Mouse (Mus musculus): Measurements from ENCODE around the gene Ptprd. TPM values are rescaled to one million over a fixed set of nuclear protein-coding genes. Genes with fewer than 3 reads are reported as not detected.

Gene Ptprd
- polyA plus RNA-seq, 1 experiment from 2014 or later, result 5.6 TPM

DNA sequence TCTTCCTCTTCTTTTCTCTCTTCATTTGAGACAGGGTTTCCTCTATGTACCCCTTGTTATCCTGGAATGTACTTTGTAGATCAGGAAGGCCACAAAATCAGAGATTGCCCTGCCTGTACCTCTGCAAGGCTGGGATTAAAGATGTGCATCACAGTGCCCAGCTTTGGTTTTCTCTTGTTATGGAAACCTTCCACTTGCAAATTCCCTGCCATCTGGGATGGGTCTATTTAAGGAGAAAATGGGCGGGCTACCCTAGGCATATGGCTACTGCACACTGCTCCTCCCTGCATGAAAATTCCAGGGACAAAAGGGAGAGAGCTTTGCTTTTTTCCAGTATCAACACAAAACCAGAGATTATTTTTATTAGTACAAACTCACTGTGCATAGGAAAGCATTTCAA is 2036.7 kb downstream of the Ptprd start:
- Histone ChIP-seq H3K9me3 (ENCODE audit: control insufficient read depth, low read length) (no peaks in the 10 kb centered on the region), H3K36me3 (ENCODE audit: control insufficient read depth, insufficient read depth, low read length) (no peaks in the 10 kb centered on the region), H3K4me1 (replicated peaks; ENCODE audit: control insufficient read depth, insufficient read depth) (no peaks in the 10 kb centered on the region), H3K27me3 (ENCODE audit: control insufficient read depth, insufficient read depth, low read length) (no peaks in the 10 kb centered on the region), H3K9ac (ENCODE audit: low read length) (no peak overlapping the region), H3K27ac (replicated peaks) (no peak overlapping the region), H3K4me2 (replicated peaks; ENCODE audit: low read depth) (no peak overlapping the region), H3K4me3 (ENCODE audit: low read depth, low read length) (no peak overlapping the region)
- no peak for ATAC-seq (ENCODE audit: low FRiP score, low TSS enrichment)
- DNase-seq (ENCODE audit: low spot score), result no peak
- TF ChIP-seq EP300 (optimal IDR thresholded peaks at IDR 0.05) (no peak), CTCF (IDR thresholded peaks at IDR 0.05; ENCODE audit: low read depth) (no peak)
- WGBS, result 96% methylated on average over 1 of the region's 1 CpGs

- WGBS, result 43% methylated on average over 1 of the region's 1 CpGs
Observed at GRCm38 (mm10) chr4:76155750-76156149, 2056.0 kb downstream of the Ptprd start.

GRCm38 (mm10) chr4:76154190-76154589 is 2057.6 kb downstream of the Ptprd start:
- Histone ChIP-seq H3K9ac (ENCODE audit: low read length) (no peak overlapping the region), H3K4me1 (replicated peaks; ENCODE audit: control insufficient read depth, insufficient read depth) (no peaks in the 10 kb centered on the region), H3K4me2 (replicated peaks; ENCODE audit: low read depth) (no peak overlapping the region), H3K4me3 (ENCODE audit: low read depth, low read length) (no peak overlapping the region), H3K27ac (replicated peaks) (no peak overlapping the region), H3K27me3 (ENCODE audit: control insufficient read depth, insufficient read depth, low read length) (no peaks in the 10 kb centered on the region), H3K36me3 (ENCODE audit: control insufficient read depth, insufficient read depth, low read length) (no peaks in the 10 kb centered on the region), H3K9me3 (ENCODE audit: control insufficient read depth, low read length) (no peaks in the 10 kb centered on the region)
- WGBS, result 59% methylated on average over 2 of the region's 2 CpGs
- TF ChIP-seq CTCF (IDR thresholded peaks at IDR 0.05; ENCODE audit: low read depth) (no peak), EP300 (optimal IDR thresholded peaks at IDR 0.05) (no peak)
- DNase-seq (ENCODE audit: low spot score) (no peak), ATAC-seq (ENCODE audit: low FRiP score, low TSS enrichment) (no peak)

More at GRCm38 (mm10) chr4:76155750-76156149, 2056.0 kb downstream of the Ptprd start:
- ATAC-seq (ENCODE audit: low FRiP score, low TSS enrichment) (no peak), DNase-seq (ENCODE audit: low spot score) (no peak)
- H3K27ac ChIP-seq (replicated peaks), result no peak overlapping the region
- TF ChIP-seq CTCF (IDR thresholded peaks at IDR 0.05; ENCODE audit: low read depth) (no peak), EP300 (optimal IDR thresholded peaks at IDR 0.05) (no peak)
- H3K27me3 ChIP-seq (ENCODE audit: control insufficient read depth, insufficient read depth, low read length), result no peaks in the 10 kb centered on the region
- no peaks in the 10 kb centered on the region for H3K36me3 ChIP-seq (ENCODE audit: control insufficient read depth, insufficient read depth, low read length)
- no peaks in the 10 kb centered on the region for H3K9me3 ChIP-seq (ENCODE audit: control insufficient read depth, low read length)
- H3K4me2 ChIP-seq (replicated peaks; ENCODE audit: low read depth), result no peak overlapping the region
- no peak overlapping the region for H3K4me3 ChIP-seq (ENCODE audit: low read depth, low read length)
- H3K9ac ChIP-seq (ENCODE audit: low read length), result no peak overlapping the region
- H3K4me1 ChIP-seq (replicated peaks; ENCODE audit: control insufficient read depth, insufficient read depth), result no peaks in the 10 kb centered on the region

DNA sequence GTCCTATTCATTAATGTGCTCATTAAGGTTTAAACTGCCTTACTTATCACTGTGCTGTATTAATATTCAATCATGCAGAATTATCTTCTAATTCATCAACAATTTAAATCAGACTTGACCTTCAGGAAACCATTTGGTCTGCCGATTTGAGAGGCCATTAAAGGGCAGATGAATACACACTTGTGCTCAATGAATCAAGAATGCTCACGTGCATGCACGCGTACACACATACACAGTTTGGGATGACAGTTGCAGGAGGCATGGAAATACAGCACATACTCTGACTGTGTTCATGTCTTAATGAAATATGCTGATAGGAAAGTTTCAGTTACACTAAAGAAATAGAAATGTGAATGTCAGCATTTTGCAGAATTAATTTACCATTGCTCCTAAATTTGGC is 2066.8 kb downstream of the Ptprd start:
- no peak overlapping the region for H3K27ac ChIP-seq (replicated peaks)
- H3K4me3 ChIP-seq (ENCODE audit: low read depth, low read length), result no peak overlapping the region

GRCm38 (mm10) chr4:76144333-76144732 is 2067.4 kb downstream of the Ptprd start:
- WGBS, result 71% methylated on average over 2 of the region's 2 CpGs
- TF ChIP-seq EP300 (optimal IDR thresholded peaks at IDR 0.05), result no peak
- no peak for TF ChIP-seq CTCF (IDR thresholded peaks at IDR 0.05; ENCODE audit: low read depth)

More for the DNA sequence above, 2066.8 kb downstream of the Ptprd start:
- Histone ChIP-seq H3K4me2 (replicated peaks; ENCODE audit: low read depth) (no peak overlapping the region), H3K9me3 (ENCODE audit: control insufficient read depth, low read length) (no peaks in the 10 kb centered on the region), H3K4me1 (replicated peaks; ENCODE audit: control insufficient read depth, insufficient read depth) (no peaks in the 10 kb centered on the region), H3K27me3 (ENCODE audit: control insufficient read depth, insufficient read depth, low read length) (no peaks in the 10 kb centered on the region), H3K36me3 (ENCODE audit: control insufficient read depth, insufficient read depth, low read length) (no peaks in the 10 kb centered on the region), H3K9ac (ENCODE audit: low read length) (no peak overlapping the region)
- TF ChIP-seq EP300 (optimal IDR thresholded peaks at IDR 0.05) (no peak), CTCF (IDR thresholded peaks at IDR 0.05; ENCODE audit: low read depth) (no peak)
- DNase-seq (ENCODE audit: low spot score) (no peak), ATAC-seq (ENCODE audit: low FRiP score, low TSS enrichment) (no peak)
- 79% methylated on average over 4 of the region's 4 CpGs for WGBS

DNA sequence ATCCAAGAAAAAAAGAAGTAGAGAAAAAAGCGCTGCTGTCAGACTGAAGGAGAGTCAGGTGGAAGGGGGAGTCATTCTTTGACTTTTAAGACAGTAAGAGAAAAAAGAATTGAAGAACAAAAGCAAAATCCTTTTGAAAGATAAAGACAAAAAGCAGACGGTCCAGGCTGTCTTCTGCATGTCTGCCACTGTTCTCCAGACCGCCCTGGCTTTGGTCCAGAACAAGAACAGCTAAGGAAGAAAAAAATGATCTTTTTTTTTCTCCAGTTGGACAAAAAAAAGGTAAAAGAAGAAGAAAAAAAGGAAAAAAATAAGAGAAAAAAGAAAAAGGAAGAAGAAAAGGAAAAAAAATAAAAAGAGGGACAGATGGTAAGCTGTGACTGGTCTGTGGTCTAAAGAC is 2073.9 kb downstream of the Ptprd start:
- Histone ChIP-seq H3K9me3 (ENCODE audit: control insufficient read depth, low read length) (no peaks in the 10 kb centered on the region), H3K4me3 (ENCODE audit: low read depth, low read length) (no peak overlapping the region), H3K27ac (replicated peaks) (no peak overlapping the region), H3K9ac (ENCODE audit: low read length) (no peak overlapping the region), H3K4me2 (replicated peaks; ENCODE audit: low read depth) (no peak overlapping the region), H3K4me1 (replicated peaks; ENCODE audit: control insufficient read depth, insufficient read depth) (no peaks in the 10 kb centered on the region), H3K36me3 (ENCODE audit: control insufficient read depth, insufficient read depth, low read length) (no peaks in the 10 kb centered on the region), H3K27me3 (ENCODE audit: control insufficient read depth, insufficient read depth, low read length) (no peaks in the 10 kb centered on the region)
- no peak for DNase-seq (ENCODE audit: low spot score)
- no peak for TF ChIP-seq EP300 (optimal IDR thresholded peaks at IDR 0.05)
- TF ChIP-seq CTCF (IDR thresholded peaks at IDR 0.05; ENCODE audit: low read depth), result no peak
- ATAC-seq (ENCODE audit: low FRiP score, low TSS enrichment), result no peak
- WGBS, result 67% methylated on average over 3 of the region's 3 CpGs

More at GRCm38 (mm10) chr4:76144333-76144732, 2067.4 kb downstream of the Ptprd start:
- Histone ChIP-seq H3K27ac (replicated peaks) (no peak overlapping the region), H3K27me3 (ENCODE audit: control insufficient read depth, insufficient read depth, low read length) (no peaks in the 10 kb centered on the region), H3K4me1 (replicated peaks; ENCODE audit: control insufficient read depth, insufficient read depth) (no peaks in the 10 kb centered on the region), H3K9me3 (ENCODE audit: control insufficient read depth, low read length) (no peaks in the 10 kb centered on the region), H3K4me3 (ENCODE audit: low read depth, low read length) (no peak overlapping the region), H3K9ac (ENCODE audit: low read length) (no peak overlapping the region), H3K36me3 (ENCODE audit: control insufficient read depth, insufficient read depth, low read length) (no peaks in the 10 kb centered on the region), H3K4me2 (replicated peaks; ENCODE audit: low read depth) (no peak overlapping the region)
- DNase-seq (ENCODE audit: low spot score) (no peak), ATAC-seq (ENCODE audit: low FRiP score, low TSS enrichment) (no peak)

All from stomach, postnatal 0 days (tissue).